Mouse (Mus musculus) neutrophil, adult 5-6 weeks (primary cell): ENCODE measurements around the gene Chrnb1. TPM values are rescaled to one million over a fixed set of nuclear protein-coding genes. Genes with fewer than 3 reads are reported as not detected.

Experiments used
- ATAC-seq: fragments of 151-379, 151-347 bp; 2 replicates; pipeline ENCODE4 v1.8.0; 2017; ENCODE audit warnings: mild to moderate bottlenecking, moderate TSS enrichment; ENCODE audit not compliant: insufficient number of reproducible peaks, poor library complexity, low FRiP score, severe bottlenecking; ENCODE audit errors: extremely low read depth
- total RNA-seq: library from RNA; stranded (forward); fragments of 200-1000 nt; gene quantifications from 2 replicates; pipeline ENCODE4 v1.2.3, GENCODE M21; 2017

Gene Chrnb1
- total RNA-seq, 1 experiment from 2014 or later = 3.5 TPM

GRCm38 (mm10) chr11:69778985-69779384 is 16.8 kb downstream of the Chrnb1 start:
- ATAC-seq = no peak

GRCm38 (mm10) chr11:69778258-69778982 is 17.3 kb downstream of the Chrnb1 start:
- no peak for ATAC-seq

- peak; percentile 14; the same call in 1 of the 2 replicates for ATAC-seq
Measured at GRCm38 (mm10) chr11:69777504-69778257, 18.1 kb downstream of the Chrnb1 start.

- ATAC-seq = no peak
Measured at GRCm38 (mm10) chr11:69776488-69776887, 19.3 kb downstream of the Chrnb1 start.

GRCm38 (mm10) chr11:69775716-69776115 is 20.0 kb downstream of the Chrnb1 start:
- ATAC-seq = no peak

GRCm38 (mm10) chr11:69774961-69775360 is 20.8 kb downstream of the Chrnb1 start:
- peak; percentile 43; the same call in 1 of the 2 replicates for ATAC-seq

- no peak for ATAC-seq
Measured at GRCm38 (mm10) chr11:69767625-69767909, 28.2 kb downstream of the Chrnb1 start.

- ATAC-seq = no peak
Measured at GRCm38 (mm10) chr11:69766872-69767624, 28.7 kb downstream of the Chrnb1 start.

- ATAC-seq = peak; percentile 58; the same call in 1 of the 2 replicates
Measured at GRCm38 (mm10) chr11:69766126-69766609, 29.6 kb downstream of the Chrnb1 start.

GRCm38 (mm10) chr11:69765221-69766125 is 30.3 kb downstream of the Chrnb1 start, which contains the start of gene Zbtb4:
Gene Zbtb4, plus strand, starts transcription at chr11:69765912.
- ATAC-seq = peak; percentile 36

GRCm38 (mm10) chr11:69763551-69763950 is 32.2 kb downstream of the Chrnb1 start:
- ATAC-seq = no peak

GRCm38 (mm10) chr11:69761868-69762267 is 33.9 kb downstream of the Chrnb1 start, which contains the start of gene Slc35g3:
Gene Slc35g3, minus strand, starts transcription at chr11:69761968.
- no peak for ATAC-seq

- no peak for ATAC-seq
Measured at GRCm38 (mm10) chr11:69760901-69761200, 34.9 kb downstream of the Chrnb1 start.

GRCm38 (mm10) chr11:69760160-69760900 is 35.4 kb downstream of the Chrnb1 start:
- no peak for ATAC-seq

GRCm38 (mm10) chr11:69758971-69759721 is 36.6 kb downstream of the Chrnb1 start:
- peak; percentile 68 for ATAC-seq

- ATAC-seq = peak; percentile 79
Measured at GRCm38 (mm10) chr11:69758478-69758970, 37.2 kb downstream of the Chrnb1 start, which contains the start of gene Polr2a. Gene Polr2a, minus strand, starts transcription at chr11:69758637.

- peak; percentile 22 for ATAC-seq
Measured at GRCm38 (mm10) chr11:69758090-69758456, 37.7 kb downstream of the Chrnb1 start.
